Mouse (Mus musculus) cerebellum, adult 2 months (tissue): ENCODE data around the gene Smyd5. TPM values are rescaled to one million over a fixed set of nuclear protein-coding genes. Genes with fewer than 3 reads are reported as not detected.

Source experiments
- DNase-seq, 2 experiments: peaks; one replicate each; pipeline ENCODE4 v3.0.0; 2021
- H3K27ac ChIP-seq: fragments of 200-500 bp; 2 replicates; pipeline ENCODE4 v1.5.1; 2012; ENCODE audit warnings: low read length, control low read depth, inconsistent platforms; ENCODE audit not compliant: insufficient read depth
- H3K27me3 ChIP-seq: fragments of 200-500 bp; 2 replicates; pipeline ENCODE4 v1.6.1; 2012; ENCODE audit warnings: inconsistent platforms, mild to moderate bottlenecking, low read length, moderate library complexity; ENCODE audit not compliant: control insufficient read depth, insufficient read depth
- H3K4me1 ChIP-seq: fragments of 200-500 bp; 2 replicates; pipeline ENCODE4 v1.6.1; 2011; ENCODE audit warnings: low read length; ENCODE audit not compliant: control insufficient read depth, insufficient read depth
- H3K4me3 ChIP-seq: fragments of 200-500 bp; replicated peaks from 2 replicates; pipeline ENCODE3; 2011; ENCODE audit warnings: mild to moderate bottlenecking, low read depth, low read length, control low read depth; ENCODE audit not compliant: insufficient read depth
- CTCF ChIP-seq: fragments of 200-500 bp; IDR thresholded peaks from 2 replicates; pipeline ENCODE4 v1.5.1; 2011; ENCODE audit warnings: low read depth, mild to moderate bottlenecking, control low read depth, low read length, moderate library complexity, borderline replicate concordance; ENCODE audit not compliant: insufficient read depth
- POLR2A ChIP-seq: fragments of 200-500 bp; IDR thresholded peaks from 2 replicates; pipeline ENCODE4 v1.6.1; 2011; ENCODE audit warnings: low read length, control low read depth, borderline replicate concordance; ENCODE audit not compliant: insufficient read depth
- WGBS: fragments of 180-500 bp; shearing (Covaris S2); methylation state at CpG from one replicate; pipeline ENCODE4 v1.1.7; 2018; 5-methylcytosine and 5-hydroxymethylcytosine counted together
- polyA plus RNA-seq: library from polyadenylated mRNA; depleted of rRNA; stranded (reverse); fragments of >200 nt; gene quantifications from 2 replicates; pipeline ENCODE4 v1.2.3, GENCODE M21; 2012; rRNA removed

Smyd5 gene
- polyA plus RNA-seq, 1 experiment = 38.8 TPM

DNA sequence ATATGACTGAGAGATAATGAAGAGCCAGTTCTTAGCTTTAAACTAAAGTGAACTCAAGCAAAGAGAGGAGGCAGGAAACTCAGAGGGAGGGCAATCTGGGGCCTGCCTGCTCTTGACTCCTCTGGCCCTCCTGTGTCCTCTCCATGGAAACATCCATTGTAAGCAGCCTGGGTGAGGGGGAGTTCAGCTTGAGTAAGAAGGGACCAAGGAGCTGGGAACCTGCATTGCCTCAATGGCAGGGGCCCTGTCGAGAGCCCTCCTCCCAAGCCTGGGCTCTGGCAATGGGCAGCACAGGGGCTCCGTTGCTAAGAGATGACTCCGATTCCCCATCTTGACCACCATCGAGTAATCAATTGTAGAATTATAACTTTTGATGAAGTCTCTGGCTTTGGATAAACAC is 56.7 kb downstream of the Smyd5 start:
- no peak overlapping the region for H3K27ac ChIP-seq
- no peaks in the 10 kb centered on the region for H3K27me3 ChIP-seq
- no peak for TF ChIP-seq CTCF
- no peak for TF ChIP-seq POLR2A
- WGBS = 52% methylated on average over 4 of the region's 4 CpGs
- no peak for DNase-seq
- no peak overlapping the region for H3K4me3 ChIP-seq
- H3K4me1 ChIP-seq = no peaks in the 10 kb centered on the region; the same call in 1 of the 2 replicates

DNA sequence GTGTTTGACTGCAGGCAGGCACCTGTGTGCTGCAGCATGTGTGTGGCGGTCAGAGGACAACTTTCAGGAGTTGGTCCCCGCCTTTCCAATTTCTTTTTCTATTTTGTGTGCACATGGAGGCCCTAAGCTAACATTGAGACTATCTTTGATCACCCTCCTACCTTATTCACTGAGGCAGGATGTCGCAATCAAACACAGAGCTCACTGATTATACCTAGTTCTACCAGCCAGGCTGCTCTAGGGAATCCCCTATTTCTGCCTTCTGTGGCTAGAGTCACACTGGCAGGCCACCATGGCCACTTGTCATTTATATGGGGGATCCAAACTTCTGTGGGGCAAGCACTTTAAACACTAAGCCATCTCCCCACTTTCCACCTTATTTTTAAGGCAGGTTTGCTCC is 57.9 kb downstream of the Smyd5 start:
- H3K4me1 ChIP-seq = no peaks in the 10 kb centered on the region; the same call in 1 of the 2 replicates
- no peak overlapping the region for H3K4me3 ChIP-seq
- TF ChIP-seq CTCF (no peak), POLR2A (no peak)
- WGBS = 88% methylated on average over 3 of the region's 3 CpGs
- H3K27ac ChIP-seq = no peak overlapping the region
- no peaks in the 10 kb centered on the region for H3K27me3 ChIP-seq
- DNase-seq = no peak

- no peaks in the 10 kb centered on the region; the same call in 1 of the 2 replicates for H3K4me1 ChIP-seq
- no peaks in the 10 kb centered on the region for H3K27me3 ChIP-seq
- H3K27ac ChIP-seq = no peak overlapping the region
- no peak overlapping the region for H3K4me3 ChIP-seq
- no peak for DNase-seq
- no peak for TF ChIP-seq POLR2A
- no peak for TF ChIP-seq CTCF
- 85% methylated on average over 4 of the region's 4 CpGs for WGBS
These were observed 58.5 kb downstream of the Smyd5 start for GRCm38 (mm10) chr6:85490252-85490651.

GRCm38 (mm10) chr6:85491606-85492005 is 59.8 kb downstream of the Smyd5 start:
- DNase-seq = no peak
- H3K27ac ChIP-seq = no peak overlapping the region
- no peaks in the 10 kb centered on the region; the same call in 1 of the 2 replicates for H3K4me1 ChIP-seq
- H3K4me3 ChIP-seq = no peak overlapping the region
- no peak for TF ChIP-seq CTCF
- no peak for TF ChIP-seq POLR2A
- WGBS = 97% methylated on average over 3 of the region's 3 CpGs
- no peaks in the 10 kb centered on the region for H3K27me3 ChIP-seq

Other genes with a start within 250 kb of the Smyd5 start
- gene Emx1, start 244.6 kb upstream of the Smyd5 start, polyA plus RNA-seq = 0.11 and 0.19 TPM in 2 replicates
- 169 and 172 TPM in 2 replicates for gene Sfxn5, start 98.6 kb upstream of the Smyd5 start, polyA plus RNA-seq
- 70.7 and 75.2 TPM in 2 replicates for gene Rab11fip5, start 57.4 kb upstream of the Smyd5 start, polyA plus RNA-seq
- not detected in 2 replicates for gene Noto, start 8.1 kb upstream of the Smyd5 start, polyA plus RNA-seq
- 207 TPM in 2 replicates for gene Cct7, start 19.5 kb downstream of the Smyd5 start, polyA plus RNA-seq
- 21.2 and 21.5 TPM in 2 replicates for gene Pradc1, start 20.0 kb downstream of the Smyd5 start, polyA plus RNA-seq
- gene Fbxo41, start 71.0 kb downstream of the Smyd5 start, polyA plus RNA-seq = 32.9 and 33.8 TPM in 2 replicates
- 8.3 and 9.8 TPM in 2 replicates for gene Egr4, start 81.6 kb downstream of the Smyd5 start, polyA plus RNA-seq
- 14.1 and 14.9 TPM in 2 replicates for gene Alms1, start 155.5 kb downstream of the Smyd5 start, polyA plus RNA-seq